In the genomic region with DNA sequence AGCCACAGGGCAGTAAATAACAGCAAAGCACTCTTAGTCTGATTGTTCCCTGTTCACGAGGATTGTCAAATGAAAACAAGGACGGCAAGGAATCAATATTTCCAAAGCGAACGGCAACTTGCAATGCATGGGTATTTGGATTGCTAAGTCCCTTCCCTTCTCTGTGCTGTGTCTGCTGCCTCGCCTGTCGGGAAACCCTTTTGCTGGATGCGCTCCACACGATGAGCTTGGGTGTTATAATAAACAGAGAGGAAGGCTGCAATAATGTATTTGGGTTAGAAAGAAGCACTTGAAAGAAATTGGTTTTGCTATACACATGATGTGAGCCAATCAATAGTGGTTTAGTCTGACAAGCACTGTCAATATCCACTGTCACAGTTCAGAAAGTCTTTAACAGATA, we compare ENCODE assay signal across 23 mouse cellular contexts.
DNase-seq lines count a peak whose midpoint lies in the region; ATAC-seq and TF ChIP-seq lines count a peak whose summit lies in the region.
"Had no signal": no experiment of that assay in that cellular context is flagged by ENCODE, and none has a peak within 500 bp of the region (broad histone marks: within the 10 kb centered on the region; RNA-seq: fewer than 3 reads in every experiment).

No protein-coding gene starts in this region.

- H3K4me3 ChIP-seq in stomach, embryonic 14.5 days (ENCODE audit: low read depth, low read length) = no peak overlapping the region
- H3K4me3 ChIP-seq: heart, adult 2 months; heart, embryonic 13.5 days; limb, embryonic 15.5 days had no signal

- no peak for ATAC-seq in stomach, embryonic 14.5 days (ENCODE audit: insufficient number of reproducible peaks, insufficient read depth, low FRiP score, low read depth)
- ATAC-seq: forebrain, postnatal 0 days; inflammation-experienced regulatory T-cells, adult 6 months had no signal

- TF ChIP-seq POLR2A in brain, embryonic 14.5 days (IDR thresholded peaks at IDR 0.05; ENCODE audit: borderline replicate concordance, extremely low read depth, insufficient read depth, insufficient read length, poor library complexity, severe bottlenecking) = no peak

- no peaks in the 10 kb centered on the region for H3K27me3 ChIP-seq in stomach, embryonic 14.5 days (ENCODE audit: control insufficient read depth, insufficient read depth, low read length)
- H3K27me3 ChIP-seq: heart, embryonic 13.5 days; limb, embryonic 15.5 days had no signal

- H3K4me1 ChIP-seq in stomach, embryonic 14.5 days (ENCODE audit: control insufficient read depth, insufficient read depth, low read length) = peaks cover 8% of the 10 kb centered on the region; the same call in 1 of the 2 replicates

- H3K9me3 ChIP-seq in stomach, embryonic 14.5 days (ENCODE audit: control insufficient read depth, low read depth, low read length) = no peaks in the 10 kb centered on the region
- H3K9me3 ChIP-seq: heart, embryonic 13.5 days; limb, embryonic 15.5 days had no signal

- WGBS in stomach, embryonic 14.5 days = 40% methylated on average over 8 of the region's 8 CpGs

- no peaks in the 10 kb centered on the region for H3K36me3 ChIP-seq in stomach, embryonic 14.5 days (ENCODE audit: control insufficient read depth, insufficient read depth, low read length)
- H3K36me3 ChIP-seq: heart, embryonic 13.5 days; limb, embryonic 15.5 days had no signal

- TF ChIP-seq CTCF in brain, embryonic 14.5 days (IDR thresholded peaks at IDR 0.05; ENCODE audit: borderline replicate concordance, extremely low read depth, insufficient read depth, insufficient read length) = no peak

- peak; percentile 8 to 17 for DNase-seq in layer of hippocampus, postnatal 36 days
- DNase-seq in layer of hippocampus, postnatal 25 days (ENCODE audit: extremely low spot score in 1 of 2, low spot score in 1 of 2) = no peak
- peak; percentile 25 for DNase-seq in lung, postnatal 10 days
- DNase-seq in lung, postnatal 25 days (ENCODE audit: low spot score) = no peak
- DNase-seq in brain, embryonic 14.5 days (ENCODE audit: low read depth) = peak; percentile 55
- DNase-seq in heart, postnatal 25 days (ENCODE audit: low spot score) = no peak
- DNase-seq in spleen, postnatal 10 days (ENCODE audit: low spot score in 2 of 2) = no peak
- DNase-seq: adrenal gland, postnatal 25 days; cerebellum, adult 11 months; cerebellum, adult 9-11 months; forebrain, postnatal 0 days; gastrocnemius, postnatal 36 days; heart, adult 2 months; heart, postnatal 14 days; kidney, postnatal 25 days; thymus, adult 18-20 months; thymus, postnatal 36 days had no signal

- H3K4me2 ChIP-seq in stomach, embryonic 14.5 days (replicated peaks; ENCODE audit: low read depth, low read length) = no peak overlapping the region
- H3K4me2 ChIP-seq: heart, embryonic 13.5 days; hindbrain, embryonic 14.5 days; limb, embryonic 15.5 days; midbrain, embryonic 11.5 days had no signal

- intact Hi-C loops in heart, postnatal 25 days (cut with DNase I) = no loop called here

- H3K9ac ChIP-seq in stomach, embryonic 14.5 days (replicated peaks; ENCODE audit: low read depth, low read length) = no peak overlapping the region
- H3K9ac ChIP-seq: forebrain, postnatal 0 days; heart, embryonic 13.5 days; hindbrain, embryonic 14.5 days; limb, embryonic 15.5 days had no signal

- H3K27ac ChIP-seq in stomach, embryonic 14.5 days (ENCODE audit: low read length) = peak overlapping the region; percentile 66; the same call in 1 of the 2 replicates
- H3K27ac ChIP-seq: heart, adult 2 months; heart, embryonic 13.5 days; hindbrain, embryonic 14.5 days; limb, embryonic 15.5 days had no signal

Comparison
In these comparisons a context has a peak if more than half of its experiments do, and no peak if none do; other contexts are left out.
1. DNase-seq: peak in layer of hippocampus, postnatal 36 days (2 of 2), lung, postnatal 10 days (single experiment) and brain, embryonic 14.5 days (single experiment); none in layer of hippocampus, postnatal 25 days (0 of 2), lung, postnatal 25 days (single experiment), heart, postnatal 25 days (single experiment) and spleen, postnatal 10 days (0 of 2).